Mouse (Mus musculus): ENCODE results near the gene Adamts14.
A peak's percentile ranks its signal among the peaks of the same experiment; 100 is the strongest.

Adamts14 gene

DNA sequence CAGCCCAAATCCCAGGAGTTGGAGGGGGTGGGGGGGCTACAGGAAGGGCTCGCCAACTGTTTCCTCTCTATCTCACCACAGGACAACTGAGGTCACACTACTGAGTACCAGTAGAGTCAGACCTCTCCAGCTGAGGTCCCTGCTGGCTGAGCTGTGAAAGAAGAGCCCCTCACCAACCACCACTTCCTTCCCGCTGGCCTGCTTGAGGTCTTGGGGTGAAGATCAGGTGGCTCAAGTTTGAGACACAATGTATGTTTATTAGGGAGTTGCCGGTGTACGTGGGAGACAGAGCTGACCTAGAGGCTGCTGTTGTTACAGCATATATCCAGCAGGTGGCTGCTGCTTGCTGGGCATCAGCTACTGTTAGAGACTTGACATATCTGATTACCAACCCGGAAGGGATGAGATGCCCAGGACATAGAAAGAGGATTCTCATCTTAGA, 2.5 kb upstream of the Adamts14 start:
- peak in 1 of 2 experiments; percentile 17 for DNase-seq (ENCODE audit: low spot score in 2 of 2)

DNA sequence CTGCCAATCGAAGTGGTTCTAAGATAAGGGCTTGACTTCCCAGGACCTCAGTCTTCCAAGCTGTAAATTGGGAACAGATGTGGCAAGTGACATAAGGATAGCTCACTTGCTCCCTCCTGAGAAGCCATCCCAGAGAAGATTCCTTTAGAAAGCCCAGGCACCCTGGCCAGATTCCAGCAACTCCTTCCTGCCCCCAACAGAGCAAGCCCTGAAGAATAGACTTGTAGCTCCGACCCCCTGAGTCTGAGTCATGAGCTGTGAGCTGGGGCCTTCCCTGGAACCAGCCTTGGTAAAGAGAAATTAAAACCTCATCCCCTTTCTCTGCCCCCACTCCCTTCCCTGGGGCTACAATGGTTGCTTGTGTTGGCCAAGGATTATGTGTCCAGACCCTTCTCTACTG, 1.3 kb upstream of the Adamts14 start:
- no peak for DNase-seq (ENCODE audit: low spot score in 2 of 2)

DNA sequence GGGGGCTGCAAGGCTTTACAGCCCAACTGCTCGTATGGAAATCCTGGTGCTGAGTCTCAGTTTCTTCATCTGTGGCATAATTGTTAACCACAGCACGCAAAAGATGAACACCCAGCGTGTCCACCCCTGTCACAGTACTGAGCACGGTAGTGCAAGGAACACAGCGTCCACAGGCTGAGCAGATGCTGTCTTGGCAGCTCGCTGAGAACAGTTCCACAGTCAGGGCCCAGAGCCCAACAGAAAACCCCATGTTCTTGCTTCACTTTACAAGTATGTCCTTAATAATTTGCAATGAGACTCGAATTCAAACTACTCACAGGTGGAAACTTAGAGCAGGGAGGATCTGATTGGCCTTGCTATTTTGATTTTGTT, 592 bp upstream of the Adamts14 start:
- no peak for DNase-seq (ENCODE audit: low spot score in 2 of 2)

DNA sequence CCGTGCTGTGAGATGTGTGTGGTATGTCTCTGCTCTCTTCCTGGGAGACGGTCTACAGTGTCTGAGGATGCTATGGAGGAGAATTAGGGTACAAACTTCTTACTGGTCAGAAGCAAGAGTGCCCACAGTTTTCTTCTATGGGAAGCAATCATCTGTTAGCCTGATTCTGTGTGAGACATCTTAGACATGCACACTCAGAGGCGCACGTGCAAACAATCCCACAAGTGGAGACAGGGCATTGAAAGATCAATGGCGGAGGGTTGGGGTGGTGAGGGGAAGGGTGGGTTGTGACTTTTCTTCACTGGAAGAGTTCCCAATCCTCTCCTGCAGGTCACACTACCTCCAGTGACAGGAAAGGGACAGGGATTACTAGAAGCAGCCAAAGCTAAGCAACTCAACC, 607 bp downstream of the Adamts14 start:
- no peak for DNase-seq (ENCODE audit: low spot score in 2 of 2)

DNA sequence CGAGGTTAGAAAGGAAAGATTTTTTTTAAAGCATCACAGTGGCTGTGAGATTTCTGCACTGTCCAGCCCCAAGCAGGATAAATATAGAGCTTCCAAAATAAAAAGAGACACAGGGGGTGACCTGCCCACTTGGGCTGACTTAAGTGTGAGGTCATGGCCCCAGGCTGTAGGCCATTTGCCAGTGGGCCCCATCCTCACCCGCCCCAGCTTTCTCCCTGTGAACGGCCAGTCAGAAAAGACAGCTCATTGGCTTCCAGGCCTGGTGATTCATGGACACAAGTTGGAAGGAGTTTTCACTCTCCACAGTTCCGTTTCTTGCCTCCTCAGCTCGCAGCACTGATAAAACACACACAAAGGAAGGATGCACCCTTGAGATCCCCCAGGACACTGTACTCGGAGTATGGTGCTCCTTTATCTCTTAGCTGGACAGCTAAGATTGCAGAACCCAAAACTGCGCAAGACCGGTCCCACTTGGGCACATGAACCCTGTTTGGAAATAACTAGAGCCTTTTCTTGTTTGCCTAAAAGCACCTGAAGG, 1.1 kb downstream of the Adamts14 start:
- no peak for DNase-seq (ENCODE audit: low spot score in 2 of 2)

DNA sequence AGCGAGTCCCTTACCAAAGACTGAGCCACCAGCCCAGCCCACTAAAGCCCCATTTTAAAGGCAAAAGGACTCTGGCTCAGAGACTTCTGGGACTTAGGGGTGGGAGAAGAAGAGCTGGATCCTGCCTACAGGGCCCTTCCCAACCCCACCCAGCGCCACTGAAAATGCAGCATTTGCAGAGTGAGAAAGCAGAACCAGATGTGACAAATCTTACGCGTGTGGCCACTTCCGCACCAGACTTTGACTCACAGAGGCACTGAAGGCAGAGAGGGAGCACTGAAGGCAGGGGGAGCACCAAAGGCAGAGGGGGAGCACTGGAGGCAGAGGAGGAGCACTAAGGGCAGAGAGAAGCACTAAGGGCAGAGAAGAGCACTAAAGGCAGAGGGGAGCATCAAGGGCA, 5.9 kb downstream of the Adamts14 start:
- DNase-seq (ENCODE audit: low spot score in 2 of 2), result no peak

DNA sequence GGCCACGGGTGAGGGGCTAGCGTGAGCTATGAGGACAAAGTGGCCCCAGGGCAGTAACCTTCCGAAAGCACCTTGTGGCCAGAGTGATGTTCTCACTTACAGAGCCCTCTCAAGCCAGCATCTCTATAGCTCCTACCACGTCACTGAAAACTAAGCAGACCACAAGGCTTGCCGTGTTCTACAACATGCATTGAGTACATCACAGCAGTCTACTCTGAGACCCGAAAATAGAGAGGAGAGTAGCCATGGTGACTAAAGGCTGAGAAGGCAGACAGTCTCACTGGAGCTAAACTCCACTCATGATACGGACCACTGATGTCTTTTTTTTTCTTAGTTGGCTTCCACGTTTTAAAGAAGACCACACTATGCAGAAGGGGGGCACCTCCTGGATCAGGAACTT, 9.6 kb downstream of the Adamts14 start:
- no peak for DNase-seq (ENCODE audit: low spot score in 2 of 2)

DNA sequence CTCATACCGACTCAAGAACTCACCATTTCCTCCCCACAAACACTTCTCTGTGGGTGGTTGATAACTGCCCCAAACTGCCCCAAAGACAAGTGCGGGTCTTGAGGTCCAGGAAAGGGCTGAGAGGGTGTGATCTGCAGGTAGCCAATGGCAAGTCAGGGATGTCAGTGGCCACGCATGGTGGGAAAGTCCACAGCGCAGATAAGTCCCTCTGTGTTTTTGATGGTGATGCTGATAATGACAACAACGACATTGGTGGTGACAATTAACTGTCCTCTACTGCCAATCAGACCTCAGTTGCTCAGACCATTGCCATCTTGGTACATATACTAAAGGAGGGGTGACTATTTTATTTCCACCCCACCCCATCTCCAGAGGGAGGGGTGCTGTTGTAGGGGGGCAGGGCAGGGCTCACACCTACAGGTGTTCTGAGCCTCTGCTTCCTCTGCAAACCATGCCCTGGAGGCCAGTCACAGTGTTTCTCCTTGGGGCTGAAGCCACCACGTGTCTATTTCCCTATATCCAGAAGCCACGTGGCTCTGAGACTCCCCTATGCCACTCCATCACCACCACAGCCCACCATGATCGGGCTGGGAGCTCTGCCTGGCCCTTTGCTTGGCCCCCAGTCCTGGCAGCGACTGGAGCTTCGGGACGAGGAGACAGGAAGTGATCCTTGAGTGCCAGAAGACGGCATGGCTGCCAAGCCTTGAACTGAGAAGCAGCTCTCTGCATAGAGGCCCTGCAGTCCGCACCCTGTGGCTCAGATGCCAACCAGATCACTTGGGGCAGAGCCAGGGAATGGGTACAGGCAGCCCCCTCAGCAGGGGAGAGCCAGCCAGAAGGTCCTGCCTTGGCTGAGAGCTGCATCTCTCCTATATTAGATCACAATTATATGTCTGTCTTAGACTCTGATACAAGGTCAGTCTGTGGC, 11.7 kb downstream of the Adamts14 start:
- no peak for DNase-seq (ENCODE audit: low spot score in 2 of 2)

DNA sequence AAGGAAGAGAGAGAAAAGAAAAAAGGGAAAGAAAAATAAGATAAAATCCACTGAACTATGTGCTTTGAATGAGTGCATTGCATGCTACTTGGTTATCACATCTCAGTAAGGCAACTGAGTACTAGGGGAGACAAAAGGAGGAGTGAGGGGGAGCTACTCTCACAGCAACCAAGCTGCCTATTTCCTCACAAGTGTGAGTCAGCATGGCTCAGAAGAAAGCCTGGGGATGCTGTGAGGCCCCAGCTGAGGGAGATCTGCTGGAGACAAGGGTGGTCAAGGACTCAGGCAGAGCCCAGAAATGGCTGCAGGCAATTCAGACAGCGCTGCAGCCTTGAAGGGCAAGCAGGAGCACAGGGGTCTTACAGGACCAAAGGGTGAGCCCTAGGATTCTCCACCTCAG, 15.1 kb downstream of the Adamts14 start:
- DNase-seq (ENCODE audit: low spot score in 2 of 2), result peak; percentile 22 to 50

DNA sequence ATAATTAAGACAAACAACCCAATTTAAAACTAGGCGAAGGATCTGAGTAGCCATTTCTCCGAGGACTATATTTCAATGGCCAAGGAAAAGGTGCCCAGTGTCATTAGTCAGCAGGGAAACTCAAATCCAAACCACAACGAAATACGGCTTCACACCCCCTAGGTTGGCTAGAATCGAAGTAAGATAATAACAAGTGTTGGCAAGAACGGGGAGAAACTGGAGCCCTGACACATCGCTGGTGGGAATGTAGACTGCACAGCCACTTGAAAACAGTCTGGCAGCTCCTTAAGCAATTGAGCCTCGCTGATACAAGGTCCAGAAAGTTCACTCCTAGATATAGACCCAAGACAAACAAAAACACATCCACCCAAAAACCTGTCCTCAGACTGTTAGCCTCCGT, 16.6 kb downstream of the Adamts14 start:
- no peak for DNase-seq (ENCODE audit: low spot score in 2 of 2)

DNA sequence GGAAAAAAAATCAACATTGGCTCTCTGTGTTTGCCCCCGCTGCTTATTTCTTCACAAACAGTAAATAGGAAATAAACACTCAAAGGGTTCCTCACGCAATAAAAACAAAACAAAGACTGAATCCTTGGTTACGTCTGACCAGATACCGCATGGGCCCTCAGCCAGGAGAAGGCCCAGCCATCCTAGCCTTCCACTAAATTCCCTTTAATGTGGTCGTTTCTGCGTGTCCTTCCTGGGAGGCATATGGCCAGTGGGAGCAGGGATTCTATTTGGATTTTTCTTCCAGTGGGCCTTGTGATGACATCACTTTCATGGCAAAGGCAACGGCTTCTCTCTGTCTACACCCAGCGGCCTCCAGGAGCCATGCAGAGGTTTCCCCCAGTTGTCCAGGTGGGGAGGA, 18.0 kb downstream of the Adamts14 start:
- DNase-seq (ENCODE audit: low spot score in 2 of 2), result no peak

DNA sequence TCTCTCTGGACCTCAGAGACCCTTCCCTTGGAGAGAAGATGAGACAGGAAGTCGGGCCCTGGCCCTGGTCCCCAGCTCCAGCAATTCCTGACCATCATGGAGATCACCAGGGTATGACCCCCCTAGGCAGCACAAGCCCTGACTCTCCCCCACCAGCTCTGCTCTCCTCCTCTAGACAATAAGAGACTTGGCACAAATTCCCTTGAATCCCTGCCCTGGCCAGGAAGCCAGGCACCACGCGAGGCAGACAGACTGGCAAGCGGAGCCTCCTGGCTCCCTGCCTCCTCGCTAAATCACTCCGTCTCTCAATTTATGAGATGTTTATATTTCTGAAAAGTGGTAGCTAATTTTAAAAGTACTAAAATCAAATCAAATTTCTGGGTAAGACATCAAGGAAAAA, 18.5 kb downstream of the Adamts14 start:
- DNase-seq (ENCODE audit: low spot score in 2 of 2), result peak in 1 of 2 experiments; percentile 20

DNA sequence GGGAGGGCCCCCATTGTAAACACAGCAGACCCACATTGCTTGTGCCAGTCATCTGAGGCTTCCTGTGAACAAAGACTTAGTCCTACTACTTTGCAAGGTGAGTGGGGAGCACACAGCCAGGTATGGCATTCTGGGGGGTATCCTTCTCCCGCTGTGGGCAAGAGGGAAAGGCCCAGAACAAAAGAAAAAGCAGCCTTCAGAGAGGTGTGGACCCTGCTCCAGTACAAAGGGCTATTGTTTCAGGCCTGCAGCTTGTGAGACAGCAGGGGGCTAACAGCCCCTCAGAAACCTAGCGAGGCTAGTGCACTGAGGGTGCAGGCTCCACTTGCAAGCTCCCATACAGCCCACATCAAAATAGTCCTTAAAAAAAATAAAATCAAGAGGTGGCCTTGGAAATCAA, 23.3 kb downstream of the Adamts14 start:
- no peak for DNase-seq (ENCODE audit: low spot score in 2 of 2)

DNA sequence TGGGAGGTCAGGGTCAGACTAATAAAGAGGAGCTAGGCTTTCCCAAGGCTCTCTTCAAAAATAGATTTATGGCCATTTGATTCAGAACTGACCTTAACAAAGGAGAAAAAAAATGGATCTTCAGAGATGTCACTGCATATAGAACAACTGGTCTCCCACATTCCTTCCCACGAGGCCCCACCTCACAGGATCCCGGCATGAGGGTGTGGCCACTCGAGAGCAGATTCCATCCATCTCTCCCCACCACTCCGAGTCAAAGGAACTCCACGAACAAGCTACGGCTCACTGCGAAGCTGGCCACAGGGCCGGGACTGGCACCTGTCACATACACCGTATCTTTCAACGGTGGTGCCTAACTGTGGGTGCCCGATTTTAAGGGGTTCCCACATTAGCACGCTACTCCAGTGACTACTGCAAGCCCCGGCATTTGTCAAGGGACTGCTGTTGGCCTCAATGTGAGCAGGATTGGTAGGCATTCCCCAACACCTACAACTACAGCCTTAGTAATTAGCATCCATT, 24.6 kb downstream of the Adamts14 start:
- no peak for DNase-seq (ENCODE audit: low spot score in 2 of 2)

DNA sequence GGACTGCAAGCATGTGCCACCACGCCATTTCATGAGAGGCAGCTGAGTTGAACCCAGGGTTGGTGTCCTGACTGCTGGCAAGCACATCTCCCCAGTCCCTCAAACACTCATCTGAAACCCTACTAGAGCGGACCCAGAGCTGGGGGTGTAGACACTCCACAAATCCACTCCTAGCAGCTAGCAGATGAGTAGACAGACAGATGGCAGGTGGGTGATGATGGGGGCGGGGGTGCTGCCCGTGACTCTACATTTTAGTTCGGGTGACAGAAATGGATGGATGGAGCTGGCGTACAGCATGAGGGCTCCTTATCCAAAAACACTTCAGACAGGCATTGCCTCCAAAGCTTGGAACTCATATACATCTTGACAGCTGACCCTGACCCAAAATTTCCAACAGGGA, 26.9 kb downstream of the Adamts14 start:
- DNase-seq (ENCODE audit: low spot score in 2 of 2), result peak; percentile 13 to 77

DNA sequence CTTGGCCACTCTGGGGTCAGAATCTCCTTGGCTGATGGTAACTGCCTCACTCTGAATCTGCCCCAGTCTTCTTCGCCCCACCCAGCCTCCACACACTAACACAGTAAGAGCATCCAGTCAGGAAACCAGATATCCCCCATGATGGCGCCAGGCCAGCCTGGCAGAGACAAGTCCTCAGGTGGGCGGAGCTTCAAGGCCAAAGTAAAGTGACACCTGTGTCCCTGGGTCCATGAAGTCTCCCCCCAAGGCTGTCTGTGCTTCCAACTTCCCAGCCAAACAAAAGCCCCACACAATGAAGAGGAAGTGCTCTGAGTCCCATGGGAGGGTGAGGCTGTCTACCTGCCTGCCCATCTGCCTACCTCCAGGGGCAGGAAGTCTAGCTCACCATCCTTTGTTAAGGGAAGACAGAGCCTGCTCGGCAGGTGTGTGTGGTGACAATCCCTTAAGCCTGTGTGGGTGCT, 31.2 kb downstream of the Adamts14 start:
- DNase-seq (ENCODE audit: low spot score in 2 of 2), result no peak

DNA sequence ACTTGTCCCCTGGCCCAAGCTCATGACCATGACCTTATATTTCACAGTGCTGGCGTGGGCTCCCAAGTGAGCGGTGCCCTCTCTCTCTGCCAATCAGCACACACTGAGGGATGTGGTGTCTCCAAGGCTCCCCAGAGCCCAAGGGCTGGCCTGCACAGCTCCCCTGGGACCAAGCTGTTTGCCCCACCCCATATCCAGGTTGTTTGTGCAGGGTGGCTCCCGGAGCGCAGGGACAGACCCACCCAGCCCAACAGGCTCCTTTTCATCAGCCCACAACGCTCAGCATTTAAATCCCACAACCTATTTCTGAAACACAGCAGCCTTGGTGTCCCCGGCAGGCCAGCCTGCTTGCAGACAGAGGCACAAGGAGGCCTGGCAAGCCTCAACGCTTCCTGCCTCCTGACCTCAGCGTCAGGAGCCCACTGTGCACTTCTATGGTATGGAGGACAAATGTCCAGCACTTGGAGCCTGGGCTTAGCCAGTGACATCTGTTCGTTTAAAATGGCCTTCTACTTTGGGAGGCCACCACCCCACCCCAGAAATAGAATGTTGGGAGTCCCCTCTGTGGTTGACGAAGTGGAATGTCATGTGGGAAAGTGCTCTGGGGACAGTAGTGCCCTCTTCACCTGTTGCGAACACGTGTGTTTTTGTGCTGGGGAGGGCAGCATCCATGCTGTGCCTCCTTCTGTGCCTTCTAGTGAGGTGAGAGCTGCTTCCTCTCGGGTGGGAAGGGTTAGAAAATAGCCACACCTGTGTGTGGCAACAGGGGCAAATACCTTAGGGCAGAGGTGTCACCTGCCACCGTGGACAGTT, 32.9 kb downstream of the Adamts14 start:
- DNase-seq (ENCODE audit: low spot score in 2 of 2), result no peak

DNA sequence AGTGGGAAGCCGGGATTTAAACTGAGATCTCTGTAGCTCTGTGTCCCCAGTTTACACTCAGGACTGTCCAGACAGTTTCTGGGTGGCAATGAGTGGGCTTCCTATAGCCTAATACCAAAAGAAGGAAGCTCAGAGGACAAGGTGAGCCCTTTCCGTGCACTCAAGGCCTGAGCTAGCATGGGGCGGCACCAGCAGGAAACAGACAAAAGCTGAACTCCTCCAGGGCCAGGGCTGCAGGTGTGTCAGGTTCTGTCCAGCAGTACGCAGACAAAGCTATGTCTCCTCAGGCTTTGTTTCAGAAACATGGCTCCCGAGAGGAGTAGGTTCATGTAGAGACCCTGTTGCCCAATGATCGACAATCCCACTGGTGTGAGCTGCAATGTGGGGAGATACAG, 35.9 kb downstream of the Adamts14 start:
- no peak for DNase-seq (ENCODE audit: low spot score in 2 of 2)

DNA sequence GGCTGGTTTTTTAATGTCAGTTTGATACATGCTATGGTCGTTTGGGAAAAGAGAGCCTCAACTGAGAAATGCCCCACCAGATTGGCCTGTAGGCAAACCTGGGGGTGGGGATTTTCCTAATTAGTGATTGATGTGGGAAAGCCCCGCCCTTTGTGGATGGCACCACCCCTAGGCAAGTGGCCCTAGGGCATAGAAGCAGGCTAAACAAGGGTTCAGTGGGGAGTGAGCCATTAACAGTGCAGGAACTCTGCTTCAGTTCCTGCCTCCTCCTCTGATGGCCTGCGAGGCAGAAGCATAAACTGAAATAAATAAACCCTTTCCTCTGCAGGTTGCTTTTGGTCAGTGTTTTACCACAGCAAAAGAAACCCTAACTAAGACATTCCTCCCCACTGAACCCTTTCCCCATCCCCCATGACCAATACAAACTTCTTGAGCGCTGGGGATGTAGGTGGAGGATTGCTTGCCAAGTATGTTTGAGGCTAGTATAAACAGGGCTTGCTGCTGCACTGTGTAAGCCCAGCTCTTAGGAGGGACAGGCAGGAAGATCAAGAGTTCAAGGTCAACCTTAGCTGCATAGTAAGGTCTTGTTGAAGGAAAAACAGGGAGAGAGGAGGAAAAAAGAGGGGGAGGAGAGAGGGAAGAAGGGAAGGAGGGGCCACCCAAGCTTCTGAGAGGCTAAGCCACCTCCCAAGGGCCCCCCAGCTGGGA, 36.4 kb downstream of the Adamts14 start:
- no peak for DNase-seq (ENCODE audit: low spot score in 2 of 2)

DNA sequence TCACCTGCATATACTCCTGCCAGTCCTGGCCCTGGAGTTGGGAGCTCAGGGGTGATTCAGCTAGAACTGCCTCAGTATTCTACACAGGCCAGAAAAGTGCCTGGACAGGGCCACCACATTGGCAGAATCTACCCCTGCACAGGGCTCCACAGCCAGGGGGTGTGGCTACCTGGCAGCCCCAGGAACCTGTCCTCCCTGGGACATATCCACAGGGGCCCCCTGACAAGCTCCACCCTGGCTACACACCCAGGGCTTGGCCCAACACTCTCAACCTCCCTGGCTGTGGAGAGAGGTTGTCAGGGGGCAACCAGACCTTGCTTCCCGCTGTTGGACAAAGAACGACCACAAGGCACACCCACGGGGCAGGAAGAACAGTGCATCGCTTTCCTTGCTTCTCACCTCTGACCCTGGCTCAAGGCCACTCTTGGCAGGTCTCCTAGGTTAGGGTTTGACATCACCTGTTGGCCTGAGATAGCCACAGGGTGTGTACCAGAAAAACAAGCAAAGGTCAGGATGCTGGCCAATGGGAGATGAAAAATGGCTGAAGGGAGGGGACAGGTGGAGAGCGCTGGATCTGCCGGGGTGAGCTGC, 37.5 kb downstream of the Adamts14 start:
- no peak for DNase-seq (ENCODE audit: low spot score in 2 of 2)

DNA sequence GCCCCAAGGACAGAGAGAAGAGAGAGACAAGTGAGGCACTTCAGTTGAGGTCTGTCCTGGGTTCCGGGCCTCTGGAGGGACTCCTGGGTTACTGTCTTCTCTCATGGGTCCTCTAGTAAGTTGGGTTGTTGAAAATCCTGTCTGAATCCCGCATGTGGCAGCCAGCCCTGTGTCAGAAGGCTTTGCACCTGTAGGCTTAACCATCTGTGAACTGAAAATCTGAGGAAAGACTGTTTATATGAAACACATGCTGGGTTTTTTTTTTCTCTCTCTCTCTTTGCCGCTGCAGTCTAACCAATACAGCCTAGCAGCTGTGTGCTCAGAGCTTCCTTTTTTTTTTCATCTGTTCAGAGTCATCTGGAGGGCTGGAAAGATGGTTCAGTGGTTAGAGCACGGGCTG, 38.9 kb downstream of the Adamts14 start:
- no peak for DNase-seq (ENCODE audit: low spot score in 2 of 2)

Data from left cerebral cortex, adult 9 months (tissue).